Mouse (Mus musculus) monocyte, adult 5-6 weeks (primary cell): ENCODE data around the gene Ola1. TPM values are rescaled to one million over a fixed set of nuclear protein-coding genes. Genes with fewer than 3 reads are reported as not detected.

Experiments used
- ATAC-seq: fragments of 153-309, 156-312 bp; replicated peaks from 2 replicates; pipeline ENCODE4 v1.8.0; 2017; ENCODE audit warnings: mild to moderate bottlenecking; ENCODE audit not compliant: low TSS enrichment, insufficient number of reproducible peaks, severe bottlenecking, poor library complexity, low FRiP score
- total RNA-seq: library from RNA; stranded (forward); fragments of 200-1000, 200-491, 200-594 nt; gene quantifications from 3 replicates; pipeline ENCODE4 v1.2.3, GENCODE M21; 2017

The Ola1 gene
- total RNA-seq, 1 experiment from 2014 or later = 73.3 TPM

DNA sequence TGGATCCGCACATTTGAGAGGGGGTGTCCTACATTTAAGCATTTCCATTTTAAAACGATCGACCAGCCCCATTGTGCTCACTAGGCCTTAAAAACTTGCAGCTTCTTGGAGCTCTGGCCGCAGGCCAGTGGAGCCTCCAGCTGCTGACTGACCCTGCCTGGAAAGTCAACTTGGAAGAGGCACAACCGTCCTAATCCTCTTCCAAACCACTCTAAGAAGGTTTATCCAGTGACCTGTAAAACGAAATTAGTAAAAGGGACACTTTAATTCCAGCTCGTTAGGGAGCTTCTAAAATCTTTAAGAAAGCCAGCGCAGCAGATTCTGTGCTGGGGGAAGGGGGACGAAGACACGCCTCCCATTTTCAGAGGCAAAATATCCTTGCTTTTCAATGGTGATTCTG lies 172.1 kb downstream of the Ola1 start:
- no peak for ATAC-seq

- ATAC-seq = no peak
These were observed 173.2 kb downstream of the Ola1 start for GRCm38 (mm10) chr2:73045505-73045904.

Other genes with a start within 250 kb of the Ola1 start
- 204 to 233 TPM (median 229 TPM) in 3 replicates for gene Sp3, start 238.5 kb downstream of the Ola1 start, total RNA-seq
- not detected in 3 replicates for gene Gm11084, start 232.2 kb downstream of the Ola1 start, total RNA-seq
- not detected in 3 replicates for gene Sp9, start 53.0 kb upstream of the Ola1 start, total RNA-seq
- gene Scrn3, start 93.7 kb upstream of the Ola1 start, total RNA-seq = 6.3 to 13.4 TPM (median 10.3 TPM) in 3 replicates
- gene Cir1, start 93.8 kb upstream of the Ola1 start, total RNA-seq = 25.7 to 34.2 TPM (median 30.7 TPM) in 3 replicates
- 13.7 to 14.4 TPM (median 13.8 TPM) in 3 replicates for gene Gpr155, start 167.6 kb upstream of the Ola1 start, total RNA-seq